Mouse (Mus musculus): ENCODE results near the gene Gm21764. TPM values are rescaled to one million over a fixed set of nuclear protein-coding genes. Genes with fewer than 3 reads are reported as not detected.
"Not testable (repeated sequence)": the region's sequence is repeated elsewhere in the genome, so short reads cannot be mapped to it uniquely, and the experiment has no call there.

Gene Gm21764
- total RNA-seq (2015; ENCODE audit: low replicate concordance) (not detected in 2 replicates), total RNA-seq (2017; ENCODE audit: low replicate concordance) (not detected in 2 replicates)

DNA sequence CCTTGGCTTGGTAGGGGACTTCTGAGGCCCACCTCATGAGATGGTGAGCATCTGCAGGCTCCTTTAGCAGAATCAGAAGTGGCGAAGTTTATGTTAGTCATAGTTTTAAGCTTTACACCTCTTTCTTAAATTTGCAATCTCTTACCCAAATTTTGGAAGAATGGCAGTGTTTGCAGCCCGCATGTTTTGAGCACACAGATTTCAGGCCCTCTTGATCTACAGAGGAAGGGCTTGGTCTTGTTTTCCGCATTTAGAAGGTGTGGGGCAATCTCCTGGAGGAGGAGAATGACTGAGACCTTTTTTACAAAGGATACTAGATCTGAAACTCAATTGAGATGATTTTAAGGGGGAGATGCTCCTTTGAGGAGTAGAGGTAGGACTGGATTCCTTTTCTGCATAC is at the start of gene Gm21764:
TSS of gene Gm21764 (minus strand) at position 101 of the 400 bp plus-strand sequence.
- ATAC-seq (replicated peaks; ENCODE audit: low FRiP score, poor library complexity, severe bottlenecking) = not testable (repeated sequence)

- not testable (repeated sequence) for ATAC-seq (replicated peaks; ENCODE audit: low FRiP score, poor library complexity, severe bottlenecking)
These were observed 27.2 kb upstream of the Gm21764 start, which contains the start of gene Ssty1 for GRCm38 (mm10) chrY:18088816-18089215. TSS of gene Ssty1 (plus strand) at chrY:18089116.

Other genes with a start within 250 kb of the Gm21764 start
- not detected in 2 replicates for gene Gm21904, start 215.5 kb downstream of the Gm21764 start, total RNA-seq (2015; ENCODE audit: low replicate concordance)
- not detected in 2 replicates for gene Gm21904, start 215.5 kb downstream of the Gm21764 start, total RNA-seq (2017; ENCODE audit: low replicate concordance)
- gene Gm20772, start 187.1 kb downstream of the Gm21764 start, total RNA-seq (2015; ENCODE audit: low replicate concordance) = not detected in 2 replicates
- not detected in 2 replicates for gene Gm20772, start 187.1 kb downstream of the Gm21764 start, total RNA-seq (2017; ENCODE audit: low replicate concordance)
- not detected in 2 replicates for gene Gm20831, start 187.1 kb downstream of the Gm21764 start, total RNA-seq (2015; ENCODE audit: low replicate concordance)
- gene Gm20831, start 187.1 kb downstream of the Gm21764 start, total RNA-seq (2017; ENCODE audit: low replicate concordance) = not detected in 2 replicates
- gene Srsy, start 124.5 kb downstream of the Gm21764 start, total RNA-seq (2015; ENCODE audit: low replicate concordance) = not detected in 2 replicates
- not detected in 2 replicates for gene Srsy, start 124.5 kb downstream of the Gm21764 start, total RNA-seq (2017; ENCODE audit: low replicate concordance)
- gene Ssty1, start 27.3 kb upstream of the Gm21764 start, total RNA-seq (2015; ENCODE audit: low replicate concordance) = not detected in 2 replicates
- gene Ssty1, start 27.3 kb upstream of the Gm21764 start, total RNA-seq (2017; ENCODE audit: low replicate concordance) = not detected in 2 replicates